Mouse (Mus musculus) lung, postnatal 0 days (tissue): ENCODE data around the gene Mamld1. TPM values are rescaled to one million over a fixed set of nuclear protein-coding genes. Genes with fewer than 3 reads are reported as not detected.

Source experiments
- ATAC-seq: fragments of 200-750 bp; cut with Nextera tagmentation; 2 replicates; pipeline ENCODE4 v1.8.0; 2017; ENCODE audit warnings: moderate library complexity
- DNase-seq: peaks from one replicate; pipeline ENCODE4 v3.0.0-alpha.2; 2016; ENCODE audit warnings: low spot score
- H3K27ac ChIP-seq: fragments of 300-500 bp; sonication (generic); 2 replicates; pipeline ENCODE4 v1.5.1; 2014; ENCODE audit warnings: antibody characterized with exemption, mild to moderate bottlenecking, low read length, mixed read lengths
- H3K27me3 ChIP-seq: fragments of 300-500 bp; sonication (generic); replicated peaks from 2 replicates; pipeline ENCODE4 v1.6.1; 2014; ENCODE audit warnings: low read length, mixed read lengths; ENCODE audit not compliant: insufficient read depth
- H3K36me3 ChIP-seq: fragments of 300-500 bp; sonication (generic); 2 replicates; pipeline ENCODE4 v1.6.1; 2014; ENCODE audit warnings: low read length, mixed read lengths; ENCODE audit not compliant: insufficient read depth
- H3K4me1 ChIP-seq: fragments of 300-500 bp; sonication (generic); 2 replicates; pipeline ENCODE4 v1.6.1; 2014; ENCODE audit warnings: antibody characterized with exemption, low read depth, low read length, mixed read lengths; ENCODE audit not compliant: insufficient read depth
- H3K4me2 ChIP-seq: fragments of 300-500 bp; sonication (generic); replicated peaks from 2 replicates; pipeline ENCODE4 v1.6.1; 2014; ENCODE audit warnings: low read depth, mild to moderate bottlenecking, low read length, moderate library complexity, mixed read lengths
- H3K4me3 ChIP-seq: fragments of 300-500 bp; sonication (generic); 2 replicates; pipeline ENCODE4 v1.5.1; 2014; ENCODE audit warnings: low read depth, low read length
- H3K9ac ChIP-seq: fragments of 300-500 bp; sonication (generic); replicated peaks from 2 replicates; pipeline ENCODE4 v1.6.1; 2014; ENCODE audit warnings: low read depth, mild to moderate bottlenecking
- H3K9me3 ChIP-seq: fragments of 300-500 bp; sonication (generic); 2 replicates; pipeline ENCODE4 v1.6.1; 2016; ENCODE audit warnings: low read length, mixed read lengths
- CTCF ChIP-seq: IDR thresholded peaks from 2 replicates; pipeline ENCODE4 v1.5.1; 2016; ENCODE audit warnings: antibody characterized with exemption, mild to moderate bottlenecking
- EP300 ChIP-seq: IDR thresholded peaks from 2 replicates; pipeline ENCODE4 v1.6.1; 2016; ENCODE audit warnings: antibody characterized with exemption, mild to moderate bottlenecking, control low read depth
- WGBS: fragments of 180-500 bp; shearing (Covaris S2); extraction: QIAGEN DNeasy Blood & Tissue Kit; methylation state at CpG from one replicate; pipeline ENCODE4 v1.1.7; 2014; 5-methylcytosine and 5-hydroxymethylcytosine counted together
- polyA plus RNA-seq: library from polyadenylated mRNA; unstranded; fragments of >200 nt; fragmentation: Nextera tagmentation; extraction: Ambion mirVana; gene quantifications from 2 replicates; pipeline ENCODE4 v1.2.1, GENCODE M21; 2015

The Mamld1 gene
- polyA plus RNA-seq, 1 experiment from 2014 or later, result 2.4 TPM

- no peaks in the 10 kb centered on the region for H3K36me3 ChIP-seq
- peak; percentile 63 for ATAC-seq
- H3K9me3 ChIP-seq, result no peaks in the 10 kb centered on the region
- peak overlapping the region; percentile 70 for H3K4me2 ChIP-seq
- no peaks in the 10 kb centered on the region for H3K27me3 ChIP-seq
- 17% methylated on average over 15 of the region's 19 CpGs for WGBS
- H3K4me1 ChIP-seq, result no peaks in the 10 kb centered on the region
- H3K9ac ChIP-seq, result 0 out of 2 replicates have a peak overlapping the region, but pooled peaks have one; percentile 43
- peak overlapping the region; percentile 44 for H3K4me3 ChIP-seq
- TF ChIP-seq EP300, result no peak
- TF ChIP-seq CTCF, result peak; percentile 73
- peak; percentile 72 for DNase-seq
- no peak overlapping the region; the same call in 1 of the 2 replicates for H3K27ac ChIP-seq
Observed at GRCm38 (mm10) chrX:71052115-71052478, 2.0 kb downstream of the Mamld1 start.

GRCm38 (mm10) chrX:71052481-71053216, 2.6 kb downstream of the Mamld1 start:
- Histone ChIP-seq H3K36me3 (no peaks in the 10 kb centered on the region), H3K27me3 (no peaks in the 10 kb centered on the region), H3K4me3 (peak overlapping the region; percentile 44; the same call in 1 of the 2 replicates), H3K4me1 (no peaks in the 10 kb centered on the region), H3K9ac (no peak overlapping the region), H3K27ac (no peak overlapping the region; the same call in 1 of the 2 replicates), H3K4me2 (peak overlapping the region; percentile 70), H3K9me3 (no peaks in the 10 kb centered on the region)
- TF ChIP-seq EP300, result no peak
- no peak for TF ChIP-seq CTCF
- WGBS, result 20% methylated on average over 8 of the region's 8 CpGs
- peak; percentile 27; the same call in 1 of the 2 replicates for ATAC-seq
- DNase-seq, result peak; percentile 51

GRCm38 (mm10) chrX:71053246-71053645, 3.2 kb downstream of the Mamld1 start:
- no peak overlapping the region; the same call in 1 of the 2 replicates for H3K4me2 ChIP-seq
- no peaks in the 10 kb centered on the region for H3K36me3 ChIP-seq
- DNase-seq (no peak), ATAC-seq (no peak)
- H3K27ac ChIP-seq, result no peak overlapping the region
- no peak overlapping the region for H3K4me3 ChIP-seq
- H3K27me3 ChIP-seq, result no peaks in the 10 kb centered on the region
- WGBS, result 24% methylated on average over 5 of the region's 5 CpGs
- H3K9me3 ChIP-seq, result no peaks in the 10 kb centered on the region
- no peak overlapping the region for H3K9ac ChIP-seq
- no peaks in the 10 kb centered on the region for H3K4me1 ChIP-seq
- TF ChIP-seq EP300, result no peak
- TF ChIP-seq CTCF, result no peak

DNA sequence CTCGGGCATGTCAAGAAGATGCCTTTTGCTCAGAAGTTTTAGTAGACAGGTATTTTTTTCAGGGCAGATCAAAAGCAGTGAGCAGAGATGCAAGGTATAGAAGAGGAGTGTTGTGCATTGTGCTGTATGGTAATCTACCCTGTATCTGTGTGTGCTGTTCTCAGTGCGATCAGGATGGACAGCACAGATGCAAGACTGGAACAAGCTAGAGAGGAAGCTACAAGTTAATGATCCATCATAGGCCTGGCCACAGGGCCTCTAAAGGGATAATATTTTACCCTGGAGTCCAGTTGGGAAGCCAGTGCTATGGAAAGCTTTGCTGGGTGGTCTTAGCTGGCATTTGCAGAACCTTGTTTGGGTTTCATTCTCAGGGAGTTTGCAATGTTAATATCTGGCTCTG, 6.9 kb downstream of the Mamld1 start:
- ATAC-seq (no peak), DNase-seq (no peak)
- WGBS, result 81% methylated on average over 2 of the region's 2 CpGs
- Histone ChIP-seq H3K4me1 (no peaks in the 10 kb centered on the region), H3K27ac (no peak overlapping the region), H3K4me2 (no peak overlapping the region), H3K9me3 (no peaks in the 10 kb centered on the region), H3K36me3 (no peaks in the 10 kb centered on the region), H3K9ac (no peak overlapping the region), H3K4me3 (no peak overlapping the region), H3K27me3 (no peaks in the 10 kb centered on the region)
- TF ChIP-seq EP300, result no peak
- no peak for TF ChIP-seq CTCF

DNA sequence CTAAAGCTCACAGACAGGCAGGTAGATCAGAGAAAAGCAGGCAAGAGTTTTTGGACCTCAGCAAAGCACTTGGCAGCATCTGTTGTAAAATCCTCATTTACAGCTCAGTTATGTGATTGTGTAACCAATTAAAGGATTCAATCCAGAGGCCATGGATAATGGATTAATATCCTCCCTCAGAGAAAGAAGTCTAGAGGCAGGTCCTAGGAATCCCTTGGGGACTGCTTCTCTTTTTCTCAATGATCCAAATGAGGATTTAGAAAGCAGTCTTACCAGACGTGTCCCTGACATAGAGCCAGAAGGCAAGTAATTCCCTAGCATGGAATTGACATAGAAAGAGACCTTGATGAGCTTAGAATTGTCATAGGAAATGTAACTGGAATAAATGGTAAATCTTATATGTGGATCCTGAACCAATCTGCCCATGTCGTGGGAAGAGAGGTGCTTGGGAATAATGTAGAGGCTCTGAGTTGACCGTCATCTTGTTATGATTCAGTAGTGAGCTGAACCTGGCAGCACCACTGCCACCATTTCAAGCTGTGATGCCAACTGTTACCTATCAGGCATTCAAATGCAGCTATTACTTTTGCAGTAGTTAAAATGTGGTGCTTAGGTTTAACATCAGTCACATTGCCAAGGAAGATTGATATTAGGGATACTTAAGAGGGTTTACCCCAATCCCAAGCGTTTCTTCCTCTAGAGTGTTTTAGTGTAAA, 35.2 kb downstream of the Mamld1 start:
- Histone ChIP-seq H3K4me3 (no peak overlapping the region), H3K4me2 (no peak overlapping the region), H3K9me3 (no peaks in the 10 kb centered on the region), H3K27ac (no peak overlapping the region), H3K4me1 (no peaks in the 10 kb centered on the region), H3K9ac (no peak overlapping the region), H3K27me3 (no peaks in the 10 kb centered on the region), H3K36me3 (no peaks in the 10 kb centered on the region)
- TF ChIP-seq EP300 (no peak), CTCF (no peak)
- 81% methylated on average over 4 of the region's 4 CpGs for WGBS
- no peak for DNase-seq
- no peak for ATAC-seq

GRCm38 (mm10) chrX:71087370-71088079, 37.5 kb downstream of the Mamld1 start:
- H3K4me1 ChIP-seq, result no peaks in the 10 kb centered on the region
- no peak for TF ChIP-seq CTCF
- H3K4me3 ChIP-seq, result no peak overlapping the region
- no peaks in the 10 kb centered on the region for H3K27me3 ChIP-seq
- no peak overlapping the region for H3K4me2 ChIP-seq
- 50% methylated on average over 4 of the region's 4 CpGs for WGBS
- DNase-seq (peak; percentile 6), ATAC-seq (no peak)
- no peaks in the 10 kb centered on the region for H3K9me3 ChIP-seq
- H3K9ac ChIP-seq, result no peak overlapping the region
- H3K36me3 ChIP-seq, result no peaks in the 10 kb centered on the region
- H3K27ac ChIP-seq, result no peak overlapping the region
